Mouse (Mus musculus): ENCODE measurements around the gene Gfap.

GRCm38 (mm10) chr11:102896641-102897040 is 4.1 kb downstream of the Gfap start:
- TF ChIP-seq CTCF (IDR thresholded peaks at IDR 0.05; ENCODE audit: low read depth, low read length): no peak
- TF ChIP-seq POLR2A (IDR thresholded peaks at IDR 0.05; ENCODE audit: borderline replicate concordance, low read depth, low read length): no peak
